Mouse (Mus musculus): ENCODE data around the gene Ndufa3. TPM values are rescaled to one million over a fixed set of nuclear protein-coding genes. Genes with fewer than 3 reads are reported as not detected.

Ndufa3 gene
- polyA plus RNA-seq, 1 experiment: 382 TPM

GRCm38 (mm10) chr7:3610437-3610836 is 6.7 kb upstream of the Ndufa3 start:
- DNase-seq (ENCODE audit: low read depth): no peak

GRCm38 (mm10) chr7:3611006-3611405 is 6.2 kb upstream of the Ndufa3 start:
- DNase-seq (ENCODE audit: low read depth): no peak

- DNase-seq (ENCODE audit: low read depth): no peak
Observed at GRCm38 (mm10) chr7:3614021-3614420, 3.2 kb upstream of the Ndufa3 start.

GRCm38 (mm10) chr7:3616057-3616388 is 1.1 kb upstream of the Ndufa3 start, which contains the start of gene Oscar:
Gene Oscar, minus strand, starts transcription at chr7:3616157.
- DNase-seq (ENCODE audit: low read depth): no peak

GRCm38 (mm10) chr7:3616389-3617241 is 558 bp upstream of the Ndufa3 start:
- no peak for DNase-seq (ENCODE audit: low read depth)

GRCm38 (mm10) chr7:3629030-3629429 is 11.9 kb downstream of the Ndufa3 start:
- no peak for DNase-seq (ENCODE audit: low read depth)

GRCm38 (mm10) chr7:3629543-3630477 is 12.6 kb downstream of the Ndufa3 start, which contains the start of the genes Tfpt and Prpf31:
Gene Tfpt, minus strand, starts transcription at chr7:3629929.
Gene Prpf31, plus strand, starts transcription at chr7:3629985.
- no peak for DNase-seq (ENCODE audit: low read depth)

- DNase-seq (ENCODE audit: low read depth): no peak
Observed at GRCm38 (mm10) chr7:3630478-3630815, 13.3 kb downstream of the Ndufa3 start.

- DNase-seq (ENCODE audit: low read depth): no peak
Observed at GRCm38 (mm10) chr7:3643412-3643811, 26.2 kb downstream of the Ndufa3 start.

- DNase-seq (ENCODE audit: low read depth): no peak
Observed at GRCm38 (mm10) chr7:3643843-3644242, 26.7 kb downstream of the Ndufa3 start.

- no peak for DNase-seq (ENCODE audit: low read depth)
Observed at GRCm38 (mm10) chr7:3644348-3644671, 27.1 kb downstream of the Ndufa3 start.

GRCm38 (mm10) chr7:3644672-3645487 is 27.7 kb downstream of the Ndufa3 start, which contains the start of gene Cnot3:
Gene Cnot3, plus strand, starts transcription at chr7:3645268.
- DNase-seq (ENCODE audit: low read depth): peak; percentile 98

GRCm38 (mm10) chr7:3645488-3646025 is 28.4 kb downstream of the Ndufa3 start:
- DNase-seq (ENCODE audit: low read depth): no peak

GRCm38 (mm10) chr7:3646188-3646587 is 29.0 kb downstream of the Ndufa3 start:
- no peak for DNase-seq (ENCODE audit: low read depth)

GRCm38 (mm10) chr7:3646641-3647040 is 29.5 kb downstream of the Ndufa3 start:
- no peak for DNase-seq (ENCODE audit: low read depth)

- no peak for DNase-seq (ENCODE audit: low read depth)
Observed at GRCm38 (mm10) chr7:3656966-3657365, 39.8 kb downstream of the Ndufa3 start.

GRCm38 (mm10) chr7:3658578-3658977 is 41.4 kb downstream of the Ndufa3 start:
- no peak for DNase-seq (ENCODE audit: low read depth)

- DNase-seq (ENCODE audit: low read depth): no peak
Observed at GRCm38 (mm10) chr7:3664524-3665214, 47.5 kb downstream of the Ndufa3 start.

- DNase-seq (ENCODE audit: low read depth): peak; percentile 93
Observed at GRCm38 (mm10) chr7:3665215-3666114, 48.3 kb downstream of the Ndufa3 start, which contains the start of gene Leng1. Gene Leng1, minus strand, starts transcription at chr7:3665840.

- DNase-seq (ENCODE audit: low read depth): no peak
Observed at GRCm38 (mm10) chr7:3666921-3667391, 49.8 kb downstream of the Ndufa3 start.
